Mouse (Mus musculus) ES-Bruce4 (cell line): Measurements from ENCODE around the gene Gse1.

Experiments
- CTCF ChIP-seq: IDR thresholded peaks from one replicate; pipeline ENCODE4 v1.8.1; 2011; ENCODE audit warnings: low read depth, low read length
- EP300 ChIP-seq: IDR thresholded peaks from 2 replicates; pipeline ENCODE4 v1.6.1; 2011; ENCODE audit warnings: low read depth, low read length; ENCODE audit not compliant: insufficient read depth
- POLR2A ChIP-seq: IDR thresholded peaks from one replicate; pipeline ENCODE4 v1.8.1; 2011; ENCODE audit warnings: low read length; ENCODE audit not compliant: insufficient read depth

GRCm38 (mm10) chr8:120623608-120624007 lies 395.4 kb downstream of the Gse1 start:
- TF ChIP-seq EP300 (no peak), POLR2A (no peak), CTCF (no peak)
